22 mouse cellular contexts compared by ENCODE assay signal in genomic region chr16:35040154-35040553, GRCm38 (mm10). TPM values are rescaled to one million over a fixed set of nuclear protein-coding genes. Genes with fewer than 3 reads are reported as not detected.
DNase-seq lines count a peak whose midpoint lies in the region; ATAC-seq and TF ChIP-seq lines count a peak whose summit lies in the region.
"Had no signal": no experiment of that assay in that cellular context is flagged by ENCODE, and none has a peak within 500 bp of the region (broad histone marks: within the 10 kb centered on the region; RNA-seq: fewer than 3 reads in every experiment).

No protein-coding gene starts in this region.

- peaks cover 42% of the 10 kb centered on the region for H3K4me1 ChIP-seq in forebrain, embryonic 10.5 days
- H3K4me1 ChIP-seq in forebrain, embryonic 13.5 days, result peaks cover 12% of the 10 kb centered on the region
- peaks cover 27% of the 10 kb centered on the region; the same call in 1 of the 2 replicates for H3K4me1 ChIP-seq in kidney, adult 2 months (ENCODE audit: control insufficient read depth, insufficient read depth, low read length)
- H3K4me1 ChIP-seq in intestine, postnatal 0 days (replicated peaks; ENCODE audit: control insufficient read depth, insufficient read depth, low read length), result no peaks in the 10 kb centered on the region
- H3K4me1 ChIP-seq: stomach, embryonic 15.5 days had no signal

- H3K9me3 ChIP-seq in forebrain, embryonic 10.5 days, result no peaks in the 10 kb centered on the region
- no peaks in the 10 kb centered on the region for H3K9me3 ChIP-seq in forebrain, embryonic 13.5 days (replicated peaks)
- H3K9me3 ChIP-seq in intestine, postnatal 0 days (ENCODE audit: control insufficient read depth), result no peaks in the 10 kb centered on the region
- H3K9me3 ChIP-seq: heart, embryonic 15.5 days; liver, embryonic 13.5 days; neural tube, embryonic 15.5 days; stomach, embryonic 15.5 days had no signal

- no peak for DNase-seq in forebrain, embryonic 10.5 days (ENCODE audit: extremely low spot score, low spot score)
- DNase-seq in kidney, adult 2 months, result peak; percentile 65
- no peak for DNase-seq in kidney, postnatal 14 days
- DNase-seq in layer of hippocampus, adult 2 months (ENCODE audit: low spot score in 2 of 2), result no peak
- no peak for DNase-seq in layer of hippocampus, postnatal 10 days (ENCODE audit: low spot score in 2 of 2)
- peak; percentile 50 for DNase-seq in embryo, embryonic 10 days (ENCODE audit: low spot score)
- DNase-seq: adrenal gland, adult 8-10 months; cerebellum, adult 18-20 months; cerebellum, postnatal 14 days; heart, postnatal 4 days; liver, embryonic 13.5 days; lung, adult 2 months; lung, postnatal 14 days; midbrain, embryonic 14.5 days; thymus, postnatal 36 days had no signal

- WGBS in forebrain, embryonic 10.5 days, result 72% methylated on average over 1 of the region's 1 CpGs
- 76% methylated on average over 1 of the region's 1 CpGs for WGBS in forebrain, embryonic 13.5 days
- WGBS in kidney, adult 2 months, result 51% methylated on average over 1 of the region's 1 CpGs
- WGBS in intestine, postnatal 0 days, result 79% methylated on average over 1 of the region's 1 CpGs

- peaks cover 56% of the 10 kb centered on the region for H3K36me3 ChIP-seq in forebrain, embryonic 10.5 days (replicated peaks)
- H3K36me3 ChIP-seq in forebrain, embryonic 13.5 days (ENCODE audit: poor library complexity, severe bottlenecking), result peaks cover 33% of the 10 kb centered on the region
- H3K36me3 ChIP-seq in kidney, adult 2 months (ENCODE audit: control insufficient read depth, insufficient read depth, low read length), result no peaks in the 10 kb centered on the region; the same call in 1 of the 2 replicates
- H3K36me3 ChIP-seq in intestine, postnatal 0 days (ENCODE audit: control insufficient read depth, insufficient read depth), result peaks cover 7% of the 10 kb centered on the region

- no peak for TF ChIP-seq CTCF in kidney, adult 2 months (conservative IDR thresholded peaks at IDR 0.05; ENCODE audit: insufficient read depth, insufficient read length, low read depth, low read length)
- TF ChIP-seq CTCF in layer of hippocampus, adult 2 months (conservative IDR thresholded peaks at IDR 0.05), result no peak
- no peak for TF ChIP-seq CTCF in intestine, postnatal 0 days (IDR thresholded peaks at IDR 0.05; ENCODE audit: low read depth)

- no peak for TF ChIP-seq POLR2A in kidney, adult 2 months (IDR thresholded peaks at IDR 0.05; ENCODE audit: low read depth, low read length)

- ATAC-seq in forebrain, embryonic 13.5 days, result no peak
- ATAC-seq in intestine, postnatal 0 days, result no peak
- ATAC-seq: activated CD4-positive, CD25-positive, alpha-beta regulatory T cell, adult 4 months had no signal

- H3K4me2 ChIP-seq in forebrain, embryonic 13.5 days, result no peak overlapping the region
- H3K4me2 ChIP-seq in intestine, postnatal 0 days (replicated peaks; ENCODE audit: low read depth), result no peak overlapping the region
- H3K4me2 ChIP-seq: heart, embryonic 15.5 days; liver, embryonic 13.5 days; neural tube, embryonic 15.5 days; stomach, embryonic 15.5 days had no signal

- no peak overlapping the region for H3K9ac ChIP-seq in forebrain, embryonic 13.5 days
- H3K9ac ChIP-seq in intestine, postnatal 0 days (ENCODE audit: low read depth, low read length), result no peak overlapping the region
- H3K9ac ChIP-seq: heart, embryonic 15.5 days; liver, embryonic 13.5 days; neural tube, embryonic 15.5 days; stomach, embryonic 15.5 days had no signal

- H3K4me3 ChIP-seq in forebrain, embryonic 10.5 days, result no peak overlapping the region
- no peak overlapping the region for H3K4me3 ChIP-seq in forebrain, embryonic 13.5 days
- no peak overlapping the region for H3K4me3 ChIP-seq in kidney, adult 2 months (ENCODE audit: insufficient read depth, low read depth, low read length)
- no peak overlapping the region for H3K4me3 ChIP-seq in layer of hippocampus, adult 2 months
- no peak overlapping the region for H3K4me3 ChIP-seq in intestine, postnatal 0 days (ENCODE audit: low read depth, low read length)
- H3K4me3 ChIP-seq: heart, embryonic 15.5 days; liver, embryonic 13.5 days; myocyte; neural tube, embryonic 15.5 days; stomach, embryonic 15.5 days had no signal

- peak overlapping the region; percentile 57; the same call in 1 of the 2 replicates for H3K27ac ChIP-seq in forebrain, embryonic 10.5 days
- H3K27ac ChIP-seq in forebrain, embryonic 13.5 days, result no peak overlapping the region
- H3K27ac ChIP-seq in kidney, adult 2 months (ENCODE audit: insufficient read depth, low read depth, low read length), result peak overlapping the region; percentile 75
- peak overlapping the region; percentile 49; the same call in 1 of the 2 replicates for H3K27ac ChIP-seq in layer of hippocampus, adult 2 months
- H3K27ac ChIP-seq in intestine, postnatal 0 days (ENCODE audit: low read depth, low read length), result no peak overlapping the region
- H3K27ac ChIP-seq: heart, embryonic 15.5 days; liver, embryonic 13.5 days; neural tube, embryonic 15.5 days; stomach, embryonic 15.5 days had no signal

- no peaks in the 10 kb centered on the region for H3K27me3 ChIP-seq in forebrain, embryonic 10.5 days (ENCODE audit: poor library complexity, severe bottlenecking)
- H3K27me3 ChIP-seq in forebrain, embryonic 13.5 days, result no peaks in the 10 kb centered on the region
- no peaks in the 10 kb centered on the region for H3K27me3 ChIP-seq in kidney, adult 2 months (replicated peaks; ENCODE audit: control insufficient read depth, insufficient read depth, low read length)
- H3K27me3 ChIP-seq in intestine, postnatal 0 days (replicated peaks; ENCODE audit: control insufficient read depth, insufficient read depth, low read length), result no peaks in the 10 kb centered on the region
- H3K27me3 ChIP-seq: heart, embryonic 15.5 days; liver, embryonic 13.5 days; neural tube, embryonic 15.5 days; stomach, embryonic 15.5 days had no signal

RNA-seq across cellular contexts. Expression of gene Hacd2, which starts 17.9 kb away (rescaled TPM):
- 69.8 and 94.8 TPM in 2 replicates for polyA plus RNA-seq in forebrain, embryonic 10.5 days (2016; fragmentation: Nextera tagmentation; extraction: Ambion mirVana)
- 40.8 and 42.2 TPM in 2 replicates for polyA plus RNA-seq in forebrain, embryonic 13.5 days (2015; fragmentation: Nextera tagmentation; extraction: Ambion mirVana)
- 68.4 and 70.8 TPM in 2 replicates for polyA plus RNA-seq in kidney, adult 2 months (2012; rRNA removed)
- total RNA-seq in layer of hippocampus, adult 2 months (2021), result 10 to 100 TPM; 32.7 to 41.7 TPM
- 10 to 100 TPM; 28.2 to 34.2 TPM for total RNA-seq in layer of hippocampus, postnatal 10 days (2021)
- 78.7 and 80.2 TPM in 2 replicates for polyA plus RNA-seq in intestine, postnatal 0 days (2015; fragmentation: Nextera tagmentation; extraction: Ambion mirVana)

Comparison
In these comparisons a context has a peak if more than half of its experiments do, and no peak if none do; other contexts are left out.
1. DNase-seq: peak in kidney, adult 2 months (single experiment) and embryo, embryonic 10 days (single experiment); none in forebrain, embryonic 10.5 days (single experiment), kidney, postnatal 14 days (single experiment), layer of hippocampus, adult 2 months (0 of 2) and layer of hippocampus, postnatal 10 days (0 of 2).
2. H3K27ac ChIP-seq: peak in forebrain, embryonic 10.5 days (single experiment), kidney, adult 2 months (single experiment) and layer of hippocampus, adult 2 months (single experiment); none in forebrain, embryonic 13.5 days (single experiment) and intestine, postnatal 0 days (single experiment).